Mouse (Mus musculus) intestine, embryonic 15.5 days (tissue): ENCODE results near the gene Inpp5d. TPM values are rescaled to one million over a fixed set of nuclear protein-coding genes. Genes with fewer than 3 reads are reported as not detected.
A peak's percentile ranks its signal among the peaks of the same experiment; 100 is the strongest.

Source experiments
- ATAC-seq: fragments of 200-750 bp; cut with Nextera tagmentation; 2 replicates; pipeline ENCODE4 v1.8.0; 2017; ENCODE audit warnings: moderate TSS enrichment, moderate library complexity
- H3K27ac ChIP-seq: fragments of 300-500 bp; sonication (generic); 2 replicates; pipeline ENCODE4 v1.5.1; 2015; ENCODE audit warnings: mild to moderate bottlenecking, inconsistent platforms
- H3K27me3 ChIP-seq: fragments of 300-500 bp; sonication (generic); replicated peaks from 2 replicates; pipeline ENCODE4 v1.6.1; 2015; ENCODE audit warnings: inconsistent platforms
- H3K36me3 ChIP-seq: fragments of 300-500 bp; sonication (generic); 2 replicates; pipeline ENCODE4 v1.6.1; 2015; ENCODE audit warnings: inconsistent platforms
- H3K4me1 ChIP-seq: fragments of 300-500 bp; sonication (generic); replicated peaks from 2 replicates; pipeline ENCODE4 v1.6.1; 2015; ENCODE audit warnings: inconsistent platforms
- H3K4me2 ChIP-seq: fragments of 300-500 bp; sonication (generic); replicated peaks from 2 replicates; pipeline ENCODE4 v1.6.1; 2015; ENCODE audit warnings: mild to moderate bottlenecking, inconsistent platforms
- H3K4me3 ChIP-seq: fragments of 300-500 bp; sonication (generic); replicated peaks from 2 replicates; pipeline ENCODE4 v1.5.1; 2015; ENCODE audit warnings: inconsistent platforms
- H3K9ac ChIP-seq: fragments of 300-500 bp; sonication (generic); 2 replicates; pipeline ENCODE4 v1.6.1; 2015; ENCODE audit warnings: inconsistent platforms
- H3K9me3 ChIP-seq: fragments of 300-500 bp; sonication (generic); 2 replicates; pipeline ENCODE4 v1.6.1; 2016; ENCODE audit warnings: inconsistent platforms
- WGBS: fragments of 180-500 bp; shearing (Covaris S2); methylation state at CpG from one replicate; pipeline ENCODE4 v1.1.7; 2015; 5-methylcytosine and 5-hydroxymethylcytosine counted together
- polyA plus RNA-seq: library from polyadenylated mRNA; unstranded; fragments of >200 nt; fragmentation: Nextera tagmentation; extraction: Ambion mirVana; gene quantifications from 2 replicates; pipeline ENCODE4 v1.2.1, GENCODE M21; 2015

Inpp5d gene
- polyA plus RNA-seq, 1 experiment from 2014 or later = 4.3 TPM

- Histone ChIP-seq H3K4me2 (no peak overlapping the region), H3K27ac (no peak overlapping the region), H3K27me3 (no peaks in the 10 kb centered on the region), H3K4me1 (no peaks in the 10 kb centered on the region), H3K9ac (no peak overlapping the region), H3K4me3 (no peak overlapping the region), H3K9me3 (no peaks in the 10 kb centered on the region), H3K36me3 (no peaks in the 10 kb centered on the region)
- 49% methylated on average over 2 of the region's 2 CpGs for WGBS
- peak; percentile 53; the same call in 1 of the 2 replicates for ATAC-seq
Observed at GRCm38 (mm10) chr1:87626344-87626743, 6.2 kb downstream of the Inpp5d start.

DNA sequence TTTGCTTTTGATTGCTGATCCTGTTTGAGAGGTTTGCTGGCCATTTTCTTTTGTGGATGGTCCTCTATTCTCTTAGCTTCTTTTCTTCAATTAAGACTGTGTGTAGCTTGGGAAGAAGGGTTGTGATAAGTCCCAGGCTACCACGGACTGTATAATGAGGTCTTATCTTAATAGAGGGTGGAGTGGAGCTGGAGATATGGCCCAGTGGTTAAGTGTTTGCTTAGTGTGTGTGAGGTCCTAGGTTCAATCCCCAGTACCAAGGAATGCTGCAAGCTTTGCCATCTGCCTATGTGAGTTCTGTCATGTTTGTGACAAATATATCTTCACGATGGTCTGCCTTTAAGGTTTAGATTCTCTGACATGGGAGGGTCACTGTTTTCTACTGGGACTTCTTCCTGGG is 8.0 kb downstream of the Inpp5d start:
- H3K36me3 ChIP-seq = no peaks in the 10 kb centered on the region
- ATAC-seq = 0 out of 2 replicates have a peak, but pooled peaks have one; percentile 34
- no peaks in the 10 kb centered on the region for H3K4me1 ChIP-seq
- H3K27ac ChIP-seq = no peak overlapping the region
- H3K9ac ChIP-seq = no peak overlapping the region
- WGBS = 54% methylated on average over 2 of the region's 2 CpGs
- no peaks in the 10 kb centered on the region for H3K9me3 ChIP-seq
- no peaks in the 10 kb centered on the region for H3K27me3 ChIP-seq
- H3K4me2 ChIP-seq = no peak overlapping the region
- H3K4me3 ChIP-seq = no peak overlapping the region

DNA sequence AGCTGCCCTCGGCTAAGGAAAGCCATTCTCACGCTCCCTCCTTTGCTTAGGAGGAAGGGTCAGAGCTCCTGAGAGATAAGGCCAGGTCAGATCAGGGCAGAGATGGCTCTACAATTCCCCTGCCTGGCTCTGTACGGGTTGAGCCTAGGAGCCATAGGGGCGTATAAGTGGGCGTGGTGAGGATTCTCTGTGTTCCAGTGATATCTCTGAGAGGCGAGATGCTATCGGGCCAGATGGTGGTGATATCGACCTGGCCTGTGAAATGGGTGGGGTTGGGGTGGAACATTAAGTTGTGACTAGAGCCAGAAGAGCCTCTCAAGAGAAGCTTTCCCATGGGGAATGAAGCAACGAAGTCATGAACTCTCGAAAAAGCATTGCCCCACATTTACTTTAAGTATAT is 11.5 kb downstream of the Inpp5d start:
- Histone ChIP-seq H3K4me2 (no peak overlapping the region), H3K9ac (no peak overlapping the region), H3K4me3 (no peak overlapping the region), H3K9me3 (no peaks in the 10 kb centered on the region), H3K27ac (no peak overlapping the region), H3K36me3 (no peaks in the 10 kb centered on the region), H3K27me3 (no peaks in the 10 kb centered on the region), H3K4me1 (no peaks in the 10 kb centered on the region)
- WGBS = 65% methylated on average over 10 of the region's 10 CpGs
- ATAC-seq = no peak

DNA sequence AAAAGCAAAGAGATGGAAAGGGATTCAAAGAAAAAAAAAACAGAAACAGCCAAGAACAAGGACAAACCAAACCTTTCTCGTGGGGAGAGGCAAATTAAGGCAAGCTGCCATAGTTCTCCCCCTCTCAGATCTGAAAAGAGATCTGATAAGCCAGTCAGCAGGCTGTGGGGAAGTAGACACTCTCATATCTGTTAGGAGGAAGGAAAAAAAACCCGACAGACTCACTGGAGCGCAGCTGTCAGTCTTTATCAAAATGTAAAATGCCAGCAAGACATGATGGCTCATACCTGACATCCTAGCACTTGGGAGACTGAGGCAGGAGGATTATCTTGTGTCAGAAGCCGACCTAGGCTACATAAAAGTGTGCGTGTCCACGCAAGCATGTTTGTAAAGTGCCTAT is 12.1 kb downstream of the Inpp5d start:
- ATAC-seq = no peak
- 67% methylated on average over 6 of the region's 6 CpGs for WGBS

GRCm38 (mm10) chr1:87636716-87637117 is 16.6 kb downstream of the Inpp5d start:
- Histone ChIP-seq H3K9me3 (no peaks in the 10 kb centered on the region), H3K27me3 (no peaks in the 10 kb centered on the region), H3K4me1 (no peaks in the 10 kb centered on the region), H3K9ac (no peak overlapping the region), H3K4me2 (no peak overlapping the region), H3K4me3 (no peak overlapping the region), H3K27ac (no peak overlapping the region), H3K36me3 (no peaks in the 10 kb centered on the region)
- 83% methylated on average over 12 of the region's 12 CpGs for WGBS
- ATAC-seq = no peak

More for the DNA sequence above, 12.1 kb downstream of the Inpp5d start:
- no peaks in the 10 kb centered on the region for H3K4me1 ChIP-seq
- no peak overlapping the region for H3K27ac ChIP-seq
- no peaks in the 10 kb centered on the region for H3K27me3 ChIP-seq
- no peak overlapping the region for H3K9ac ChIP-seq
- no peaks in the 10 kb centered on the region for H3K9me3 ChIP-seq
- no peaks in the 10 kb centered on the region for H3K36me3 ChIP-seq
- H3K4me3 ChIP-seq = no peak overlapping the region
- H3K4me2 ChIP-seq = no peak overlapping the region

DNA sequence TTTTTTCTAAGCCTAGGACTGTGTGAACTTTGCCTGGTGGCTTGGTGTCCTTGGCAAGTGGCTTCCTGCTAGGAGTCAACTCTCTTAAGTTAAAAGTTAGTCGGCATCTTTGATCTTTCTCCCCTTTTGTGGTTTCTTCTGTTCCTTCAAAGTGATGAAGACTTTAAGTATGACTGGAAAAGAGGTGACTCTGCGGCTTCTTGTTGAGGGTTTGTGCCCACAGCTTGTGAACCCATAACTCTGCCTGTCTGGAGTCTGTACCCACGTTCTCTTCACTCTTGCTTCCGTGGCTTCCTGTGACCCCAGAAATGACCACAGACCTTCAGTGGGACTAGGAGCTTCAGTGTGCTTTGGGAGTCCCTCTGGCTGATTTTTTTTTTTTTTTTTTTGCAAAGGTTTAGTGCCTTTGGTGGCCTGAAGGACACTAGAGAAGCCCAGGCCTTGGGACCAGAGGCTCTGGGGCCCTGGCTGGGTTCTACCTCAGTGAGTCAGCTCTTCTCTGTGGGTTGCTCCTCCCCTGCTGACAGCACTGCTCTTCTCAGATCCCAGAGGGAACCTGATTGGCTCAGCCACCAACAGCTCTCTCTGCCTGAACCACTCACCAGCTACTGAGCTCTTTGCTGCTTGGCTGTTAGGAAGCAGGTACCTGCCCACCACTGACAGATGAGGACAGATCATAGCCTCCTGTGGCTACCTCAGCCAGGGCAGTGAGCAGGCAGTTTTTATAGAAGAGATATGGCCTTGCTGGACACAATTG is 17.2 kb downstream of the Inpp5d start:
- Histone ChIP-seq H3K4me3 (no peak overlapping the region), H3K4me1 (no peaks in the 10 kb centered on the region), H3K36me3 (no peaks in the 10 kb centered on the region), H3K27ac (no peak overlapping the region), H3K9me3 (no peaks in the 10 kb centered on the region), H3K9ac (no peak overlapping the region), H3K4me2 (no peak overlapping the region), H3K27me3 (no peaks in the 10 kb centered on the region)
- ATAC-seq = peak; percentile 93
- WGBS = 85% methylated on average over 4 of the region's 4 CpGs

DNA sequence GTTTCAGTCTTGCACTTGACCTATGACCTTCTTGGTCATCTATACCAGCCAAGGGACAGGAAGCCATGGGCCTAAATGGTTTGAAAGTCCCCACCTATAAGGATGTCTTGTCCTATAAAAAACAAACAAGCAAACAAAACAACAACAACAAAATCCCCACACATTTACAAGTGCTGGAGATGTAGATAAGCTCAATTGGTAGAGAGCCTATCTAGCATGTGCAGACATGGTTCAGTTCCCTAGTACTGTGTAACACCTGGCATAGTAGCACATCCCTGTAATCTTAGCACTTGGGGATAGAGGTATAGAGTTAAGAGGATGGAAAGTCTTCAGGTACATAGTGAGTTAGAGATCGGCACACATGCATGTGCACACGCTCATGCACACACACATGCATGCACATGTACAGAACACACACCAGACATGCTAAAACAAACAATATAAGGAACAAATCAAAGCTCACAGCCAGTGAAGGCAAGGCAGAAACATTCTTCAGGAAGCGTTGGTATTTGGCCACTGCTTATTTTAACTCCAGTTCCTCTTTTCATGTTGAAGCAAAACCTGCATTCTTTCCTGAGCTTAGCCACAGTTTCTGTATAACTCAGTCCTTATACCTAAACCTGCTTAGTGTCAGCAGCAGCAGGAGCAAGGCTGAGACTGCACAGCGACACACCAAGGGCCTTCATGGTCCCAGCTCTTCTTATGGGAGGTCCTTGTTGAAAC is 17.9 kb downstream of the Inpp5d start:
- H3K36me3 ChIP-seq = no peaks in the 10 kb centered on the region
- H3K4me2 ChIP-seq = no peak overlapping the region
- H3K4me3 ChIP-seq = no peak overlapping the region
- H3K9ac ChIP-seq = no peak overlapping the region
- no peaks in the 10 kb centered on the region for H3K4me1 ChIP-seq
- 79% methylated on average over 4 of the region's 4 CpGs for WGBS
- ATAC-seq = peak; percentile 61
- H3K27ac ChIP-seq = no peak overlapping the region
- H3K27me3 ChIP-seq = no peaks in the 10 kb centered on the region
- no peaks in the 10 kb centered on the region for H3K9me3 ChIP-seq

GRCm38 (mm10) chr1:87639724-87640123 is 19.6 kb downstream of the Inpp5d start:
- Histone ChIP-seq H3K9me3 (no peaks in the 10 kb centered on the region), H3K9ac (no peak overlapping the region), H3K4me1 (no peaks in the 10 kb centered on the region), H3K4me3 (no peak overlapping the region), H3K36me3 (no peaks in the 10 kb centered on the region), H3K27me3 (no peaks in the 10 kb centered on the region), H3K4me2 (no peak overlapping the region), H3K27ac (0 out of 2 replicates have a peak overlapping the region, but pooled peaks have one; percentile 3)
- no peak for ATAC-seq
- WGBS = 82% methylated on average over 8 of the region's 8 CpGs

DNA sequence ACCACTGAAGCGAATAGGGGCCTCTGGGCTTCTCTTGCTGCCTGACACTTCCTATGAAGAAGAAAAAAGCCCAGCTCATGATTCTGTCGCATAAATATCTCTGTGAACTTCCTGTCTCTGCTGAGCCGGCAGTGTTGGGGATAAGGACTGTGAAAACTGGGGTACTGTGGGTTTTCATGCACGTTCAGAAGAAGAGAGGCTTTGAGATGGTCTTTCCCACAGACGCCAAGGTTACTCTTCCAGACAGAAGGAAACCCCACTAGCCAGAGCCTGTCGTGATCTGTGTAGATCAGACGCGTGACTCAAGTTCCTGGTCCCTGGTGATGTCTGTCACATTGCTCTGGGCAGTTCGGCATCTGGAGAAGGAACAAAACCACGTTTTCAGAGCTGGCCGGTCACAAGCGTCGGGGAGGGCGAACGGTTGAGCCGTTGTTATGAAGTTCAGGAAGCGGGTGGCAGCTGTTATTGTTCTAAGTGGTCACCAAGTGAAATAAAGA is 20.1 kb downstream of the Inpp5d start:
- Histone ChIP-seq H3K9ac (no peak overlapping the region), H3K4me3 (no peak overlapping the region), H3K36me3 (no peaks in the 10 kb centered on the region), H3K4me1 (no peaks in the 10 kb centered on the region), H3K9me3 (no peaks in the 10 kb centered on the region), H3K27ac (0 out of 2 replicates have a peak overlapping the region, but pooled peaks have one; percentile 3), H3K4me2 (no peak overlapping the region), H3K27me3 (no peaks in the 10 kb centered on the region)
- 69% methylated on average over 17 of the region's 17 CpGs for WGBS
- no peak for ATAC-seq

- H3K4me1 ChIP-seq = no peaks in the 10 kb centered on the region
Observed at GRCm38 (mm10) chr1:87643016-87643415, 22.9 kb downstream of the Inpp5d start.

DNA sequence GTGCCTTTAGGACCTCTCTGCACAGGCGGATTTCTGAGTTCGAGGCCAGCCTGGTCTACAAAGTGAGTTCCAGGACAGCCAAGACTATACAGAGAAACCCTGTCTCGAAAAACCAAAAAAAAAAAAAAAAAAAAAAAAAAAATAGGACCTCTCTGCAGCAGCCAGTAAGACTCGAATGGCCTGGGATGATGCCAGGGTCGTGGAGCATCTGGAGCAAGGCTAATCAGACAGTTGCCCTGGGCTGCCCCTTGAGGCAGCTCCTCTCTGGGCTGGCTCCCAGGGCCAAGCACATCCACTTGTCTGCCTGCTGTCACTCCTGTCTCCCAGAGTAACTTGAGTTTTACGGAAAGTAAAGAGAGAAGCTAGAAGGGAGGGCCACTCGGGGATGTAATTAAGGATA is 24.9 kb downstream of the Inpp5d start:
- Histone ChIP-seq H3K27me3 (no peaks in the 10 kb centered on the region), H3K4me3 (no peak overlapping the region), H3K27ac (no peak overlapping the region), H3K36me3 (no peaks in the 10 kb centered on the region), H3K9ac (no peak overlapping the region), H3K4me2 (no peak overlapping the region), H3K4me1 (no peaks in the 10 kb centered on the region), H3K9me3 (no peaks in the 10 kb centered on the region)
- 64% methylated on average over 7 of the region's 7 CpGs for WGBS
- no peak for ATAC-seq

More at GRCm38 (mm10) chr1:87643016-87643415, 22.9 kb downstream of the Inpp5d start:
- 87% methylated on average over 7 of the region's 7 CpGs for WGBS
- ATAC-seq = no peak
- no peaks in the 10 kb centered on the region for H3K36me3 ChIP-seq
- no peak overlapping the region for H3K27ac ChIP-seq
- H3K27me3 ChIP-seq = no peaks in the 10 kb centered on the region
- H3K4me3 ChIP-seq = no peak overlapping the region
- no peaks in the 10 kb centered on the region for H3K9me3 ChIP-seq
- no peak overlapping the region for H3K9ac ChIP-seq
- H3K4me2 ChIP-seq = no peak overlapping the region

DNA sequence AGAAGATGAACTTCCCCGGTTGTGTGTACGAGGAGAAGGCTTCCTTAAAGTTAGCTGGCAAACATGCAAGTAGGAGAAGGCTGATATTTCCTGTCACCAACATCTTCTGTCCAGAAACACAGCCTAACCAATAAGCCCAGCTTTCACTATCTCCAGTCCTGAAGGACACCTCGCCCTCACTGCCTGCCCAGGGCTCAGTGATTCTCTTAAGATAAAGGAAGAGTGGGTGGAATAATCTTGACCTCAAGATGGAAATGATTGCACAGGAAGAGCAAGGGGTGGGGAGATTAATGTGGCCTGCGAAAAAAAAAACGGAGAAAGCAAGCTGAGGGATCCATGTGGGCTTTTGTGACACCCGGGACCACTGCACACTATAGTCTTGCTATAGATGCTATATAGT is 25.6 kb downstream of the Inpp5d start:
- no peak overlapping the region for H3K9ac ChIP-seq
- H3K4me3 ChIP-seq = no peak overlapping the region
- no peaks in the 10 kb centered on the region for H3K36me3 ChIP-seq
- no peak for ATAC-seq
- H3K4me1 ChIP-seq = no peaks in the 10 kb centered on the region
- H3K4me2 ChIP-seq = no peak overlapping the region
- WGBS = 74% methylated on average over 6 of the region's 6 CpGs
- no peak overlapping the region for H3K27ac ChIP-seq
- no peaks in the 10 kb centered on the region for H3K9me3 ChIP-seq
- no peaks in the 10 kb centered on the region for H3K27me3 ChIP-seq
